Mouse (Mus musculus): ENCODE measurements around the gene Larp4. TPM values are rescaled to one million over a fixed set of nuclear protein-coding genes. Genes with fewer than 3 reads are reported as not detected.
"Not testable (repeated sequence)": the region's sequence is repeated elsewhere in the genome, so short reads cannot be mapped to it uniquely, and the experiment has no call there.

Gene Larp4
- 10 to 100 TPM; 43.2 to 43.5 TPM for total RNA-seq (2021)
- long read RNA-seq, experiment 1, full-length matches to known transcripts = 1 of 8 reads
- long read RNA-seq, experiment 1, partial matches to known transcripts = 0 of 8 reads
- long read RNA-seq, experiment 1, other reads (novel, unspliced or antisense) = 7 of 8 reads
- long read RNA-seq, experiment 2, full-length matches to known transcripts = 1 of 9 reads
- long read RNA-seq, experiment 2, partial matches to known transcripts = 2 of 9 reads
- long read RNA-seq, experiment 2, other reads (novel, unspliced or antisense) = 6 of 9 reads

GRCm38 (mm10) chr15:99969765-99970164 lies at the start of gene Larp4:
Larp4 (plus strand) TSS chr15:99970065.
- DNase-seq = not testable (repeated sequence)

- no peak for DNase-seq
Measured at GRCm38 (mm10) chr15:99931231-99931630, 38.6 kb upstream of the Larp4 start.

GRCm38 (mm10) chr15:99934501-99934900 lies 35.4 kb upstream of the Larp4 start:
- no peak for DNase-seq

- no peak for DNase-seq
Measured at GRCm38 (mm10) chr15:99936659-99937058, 33.2 kb upstream of the Larp4 start.

- DNase-seq = no peak
Measured at GRCm38 (mm10) chr15:99937841-99938240, 32.0 kb upstream of the Larp4 start.

GRCm38 (mm10) chr15:99940426-99940825 lies 29.4 kb upstream of the Larp4 start:
- no peak for DNase-seq

GRCm38 (mm10) chr15:99940970-99941630 lies 28.8 kb upstream of the Larp4 start:
- DNase-seq = no peak

- DNase-seq = no peak
Measured at GRCm38 (mm10) chr15:99955324-99955723, 14.5 kb upstream of the Larp4 start.

GRCm38 (mm10) chr15:99965103-99965775 lies 4.6 kb upstream of the Larp4 start:
- DNase-seq = no peak

GRCm38 (mm10) chr15:99966961-99967360 lies 2.9 kb upstream of the Larp4 start, which contains the start of gene Fam186a:
Fam186a (minus strand) TSS chr15:99967061.
- no peak for DNase-seq

- no peak for DNase-seq
Measured at GRCm38 (mm10) chr15:99970606-99971005, 741 bp downstream of the Larp4 start.

- peak; percentile 96 for DNase-seq
Measured at GRCm38 (mm10) chr15:99972361-99972988, 2.6 kb downstream of the Larp4 start.

GRCm38 (mm10) chr15:99972989-99973911 lies 3.4 kb downstream of the Larp4 start:
- no peak for DNase-seq

- DNase-seq = no peak
Measured at GRCm38 (mm10) chr15:99974476-99975220, 4.8 kb downstream of the Larp4 start.

- DNase-seq = not testable (repeated sequence)
Measured at GRCm38 (mm10) chr15:99976121-99976520, 6.3 kb downstream of the Larp4 start.

- DNase-seq = no peak
Measured at GRCm38 (mm10) chr15:99979266-99979665, 9.4 kb downstream of the Larp4 start.

- no peak for DNase-seq
Measured at GRCm38 (mm10) chr15:99979715-99980114, 9.8 kb downstream of the Larp4 start.

- DNase-seq = no peak
Measured at GRCm38 (mm10) chr15:99993100-99993499, 23.2 kb downstream of the Larp4 start.

- no peak for DNase-seq
Measured at GRCm38 (mm10) chr15:99997114-99997804, 27.4 kb downstream of the Larp4 start.

- no peak for DNase-seq
Measured at GRCm38 (mm10) chr15:99999390-99999789, 29.5 kb downstream of the Larp4 start.

All from gastrocnemius, postnatal 25 days (tissue).